Mouse (Mus musculus) kidney, postnatal 36 days (tissue): ENCODE data around the gene Cep72.
"Not testable (repeated sequence)": the region's sequence is repeated elsewhere in the genome, so short reads cannot be mapped to it uniquely, and the experiment has no call there.

ENCODE experiments used
- DNase-seq, 2 experiments: peaks; one replicate each; pipeline ENCODE4 v3.0.0; 2021 to 2022; ENCODE audit warnings: mixed read lengths in 2 of 2

Gene Cep72

GRCm38 (mm10) chr13:74061613-74062377 is at the start of gene Cep72:
Gene Cep72 (minus strand): TSS chr13:74062299.
- peak; percentile 88 to 96 for DNase-seq

GRCm38 (mm10) chr13:74107410-74107809 is 45.3 kb upstream of the Cep72 start:
- DNase-seq, result no peak

- DNase-seq, result no peak
Observed at GRCm38 (mm10) chr13:74104417-74104816, 42.3 kb upstream of the Cep72 start.

- DNase-seq, result no peak
Observed at GRCm38 (mm10) chr13:74102831-74103582, 40.9 kb upstream of the Cep72 start.

- no peak for DNase-seq
Observed at GRCm38 (mm10) chr13:74102108-74102830, 40.2 kb upstream of the Cep72 start.

GRCm38 (mm10) chr13:74098913-74099312 is 36.8 kb upstream of the Cep72 start:
- DNase-seq, result no peak

GRCm38 (mm10) chr13:74096715-74097363 is 34.7 kb upstream of the Cep72 start:
- DNase-seq, result peak; percentile 66 to 88

- DNase-seq, result no peak
Observed at GRCm38 (mm10) chr13:74095936-74096335, 33.8 kb upstream of the Cep72 start.

GRCm38 (mm10) chr13:74090265-74090664 is 28.2 kb upstream of the Cep72 start:
- DNase-seq, result no peak

- no peak for DNase-seq
Observed at GRCm38 (mm10) chr13:74073369-74073768, 11.3 kb upstream of the Cep72 start.

GRCm38 (mm10) chr13:74071714-74072113 is 9.6 kb upstream of the Cep72 start:
- no peak for DNase-seq

- not testable (repeated sequence) for DNase-seq
Observed at GRCm38 (mm10) chr13:74071244-74071643, 9.1 kb upstream of the Cep72 start.

- no peak for DNase-seq
Observed at GRCm38 (mm10) chr13:74066576-74066975, 4.5 kb upstream of the Cep72 start.

- no peak for DNase-seq
Observed at GRCm38 (mm10) chr13:74063340-74064050, 1.4 kb upstream of the Cep72 start.

- no peak for DNase-seq
Observed at GRCm38 (mm10) chr13:74062378-74063128, 454 bp upstream of the Cep72 start.

- DNase-seq, result no peak
Observed at GRCm38 (mm10) chr13:74058081-74058480, 4.0 kb downstream of the Cep72 start.

- DNase-seq, result no peak
Observed at GRCm38 (mm10) chr13:74056194-74056593, 5.9 kb downstream of the Cep72 start.

GRCm38 (mm10) chr13:74039926-74040325 is 22.2 kb downstream of the Cep72 start:
- DNase-seq, result no peak

GRCm38 (mm10) chr13:74035776-74036175 is 26.3 kb downstream of the Cep72 start:
- no peak for DNase-seq

GRCm38 (mm10) chr13:74034756-74035155 is 27.3 kb downstream of the Cep72 start:
- no peak for DNase-seq

- no peak for DNase-seq
Observed at GRCm38 (mm10) chr13:74031133-74031532, 31.0 kb downstream of the Cep72 start.
